Mouse (Mus musculus): ENCODE measurements around the gene Kif24.
A peak's percentile ranks its signal among the peaks of the same experiment; 100 is the strongest.

GRCm38 (mm10) chr4:41348584-41349198 lies 116.0 kb downstream of the Kif24 start, which contains the start of gene Ubap1:
- no peak for TF ChIP-seq CTCF (IDR thresholded peaks at IDR 0.05; ENCODE audit: low read depth, low read length)
- peak; percentile 93 for TF ChIP-seq POLR2A (IDR thresholded peaks at IDR 0.05; ENCODE audit: extremely low read depth, insufficient read depth, low read length)

All from liver, adult 2 months (tissue).